Mouse (Mus musculus): Measurements from ENCODE around the gene Otog.
A peak's percentile ranks its signal among the peaks of the same experiment; 100 is the strongest.

Otog gene

GRCm38 (mm10) chr7:46283681-46284080 lies 42.9 kb downstream of the Otog start:
- DNase-seq (ENCODE audit: low spot score): peak; percentile 5

GRCm38 (mm10) chr7:46285161-46285839 lies 44.5 kb downstream of the Otog start:
- no peak for DNase-seq (ENCODE audit: low spot score)

- no peak for DNase-seq (ENCODE audit: low spot score)
Observed at GRCm38 (mm10) chr7:46286391-46286790, 45.6 kb downstream of the Otog start.

DNA sequence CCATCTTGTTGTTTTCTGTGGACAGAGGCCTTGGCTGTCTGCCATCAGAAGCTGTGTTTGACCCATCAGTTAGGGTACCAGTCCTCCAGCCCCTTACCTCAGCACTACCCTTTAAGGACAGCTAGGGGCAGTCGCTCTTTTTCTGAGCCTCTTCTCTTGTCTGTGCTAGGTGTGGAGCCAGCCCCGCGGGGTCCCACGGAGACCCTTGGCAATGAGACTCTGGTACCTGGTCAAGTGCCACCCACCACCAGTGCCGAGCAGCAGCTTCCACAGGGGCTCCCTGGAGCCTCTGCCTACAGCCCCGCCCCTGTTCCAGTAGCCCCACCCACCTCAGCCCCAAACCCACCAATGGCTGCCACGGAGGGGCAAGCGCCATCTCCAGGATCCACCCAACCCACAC lies 46.3 kb downstream of the Otog start:
- DNase-seq (ENCODE audit: low spot score): no peak

DNA sequence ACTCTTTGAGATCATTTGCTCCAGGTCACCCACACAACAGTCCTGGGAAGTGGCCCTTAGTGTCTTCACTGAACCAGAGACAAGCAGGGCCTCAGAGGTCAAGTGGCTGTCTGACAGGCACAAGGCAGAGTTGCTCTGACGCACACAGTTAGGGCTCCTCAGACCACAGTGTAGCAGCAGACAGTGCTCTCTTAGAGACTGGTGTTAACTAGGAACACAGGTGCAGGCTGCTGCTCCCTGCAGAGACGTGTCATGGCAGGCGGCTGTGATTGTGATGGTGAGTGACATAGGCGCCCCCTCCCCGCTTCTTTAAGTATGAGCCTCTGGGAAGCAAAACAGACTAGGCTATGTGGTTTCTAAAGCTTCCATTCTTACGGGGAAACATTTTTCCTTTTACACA lies 55.5 kb downstream of the Otog start:
- no peak for DNase-seq (ENCODE audit: low spot score)

- DNase-seq (ENCODE audit: low spot score): no peak
Observed at GRCm38 (mm10) chr7:46301031-46301632, 60.3 kb downstream of the Otog start.

DNA sequence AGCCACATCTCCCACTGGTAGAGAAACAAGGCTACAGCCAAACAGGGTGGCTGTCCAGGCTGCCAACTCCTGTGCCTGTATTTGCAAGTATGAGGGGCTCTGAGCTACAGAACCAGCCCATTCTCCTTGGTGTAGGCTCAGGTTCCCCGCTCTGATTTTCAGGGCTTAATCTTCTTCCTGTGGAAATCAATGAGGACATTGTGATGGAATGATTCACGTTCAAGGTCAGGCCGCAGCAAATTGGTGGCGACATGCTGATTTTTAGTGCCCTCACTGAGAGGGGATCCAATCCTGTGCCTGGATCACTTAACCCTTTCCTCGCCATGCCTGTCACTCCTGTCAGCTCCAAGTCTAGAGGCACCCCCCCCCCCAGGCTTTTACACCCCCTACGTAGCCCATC lies 72.7 kb downstream of the Otog start:
- no peak for DNase-seq (ENCODE audit: low spot score)

- DNase-seq (ENCODE audit: low spot score): no peak
Observed at GRCm38 (mm10) chr7:46314220-46315009, 73.6 kb downstream of the Otog start.

- DNase-seq (ENCODE audit: low spot score): no peak
Observed at GRCm38 (mm10) chr7:46315692-46316091, 74.9 kb downstream of the Otog start.

DNA sequence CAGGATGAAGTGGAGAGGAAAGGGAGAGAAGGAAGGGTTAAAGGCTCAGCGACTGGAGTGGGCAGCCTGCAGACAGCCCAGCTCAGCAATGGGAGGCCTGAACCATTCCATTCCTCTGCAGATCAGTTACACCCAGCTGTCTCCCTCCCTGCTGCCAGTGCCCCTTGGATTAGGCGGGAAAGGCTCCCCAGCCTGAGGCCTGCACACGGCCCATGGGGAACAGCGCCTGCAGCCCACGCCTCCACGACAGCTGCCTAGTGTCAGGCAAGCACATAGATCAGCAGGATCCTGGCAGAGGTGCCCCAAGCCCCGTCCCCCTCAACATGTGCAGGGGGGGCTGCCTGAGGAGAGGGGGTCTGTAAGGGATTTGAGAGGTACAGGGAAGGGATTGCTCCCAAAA lies 76.2 kb downstream of the Otog start:
- no peak for DNase-seq (ENCODE audit: low spot score)

- no peak for DNase-seq (ENCODE audit: low spot score)
Observed at GRCm38 (mm10) chr7:46321242-46321641, 80.5 kb downstream of the Otog start.

- no peak for DNase-seq (ENCODE audit: low spot score)
Observed at GRCm38 (mm10) chr7:46327896-46328295, 87.1 kb downstream of the Otog start.

- no peak for DNase-seq (ENCODE audit: low spot score)
Observed at GRCm38 (mm10) chr7:46337397-46337796, 96.6 kb downstream of the Otog start.

GRCm38 (mm10) chr7:46339818-46340217 lies 99.0 kb downstream of the Otog start:
- DNase-seq (ENCODE audit: low spot score): no peak

GRCm38 (mm10) chr7:46340295-46340694 lies 99.5 kb downstream of the Otog start:
- DNase-seq (ENCODE audit: low spot score): no peak

DNA sequence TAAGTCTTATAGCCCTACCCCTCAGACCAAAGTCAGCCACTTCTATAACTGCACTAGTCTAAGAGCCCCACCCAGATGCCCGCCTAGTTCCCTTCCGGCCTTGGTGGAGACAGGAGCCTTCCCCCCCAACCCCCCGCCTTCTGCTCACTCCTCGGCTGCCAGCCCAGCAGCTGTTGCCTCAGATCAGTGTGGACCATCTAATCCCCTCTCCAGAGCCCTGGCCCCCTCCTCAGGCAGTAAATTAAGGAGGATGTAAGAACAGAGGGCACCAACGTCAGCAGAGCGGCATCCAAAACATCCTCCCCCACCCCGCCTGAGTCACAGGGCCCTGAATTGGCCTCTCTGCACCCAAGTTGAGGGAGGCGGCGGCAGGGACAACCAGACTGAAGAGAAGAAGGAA lies 100.7 kb downstream of the Otog start:
- DNase-seq (ENCODE audit: low spot score): no peak

GRCm38 (mm10) chr7:46347692-46348091 lies 106.9 kb downstream of the Otog start:
- no peak for DNase-seq (ENCODE audit: low spot score)

GRCm38 (mm10) chr7:46348813-46349212 lies 108.0 kb downstream of the Otog start:
- DNase-seq (ENCODE audit: low spot score): no peak

DNA sequence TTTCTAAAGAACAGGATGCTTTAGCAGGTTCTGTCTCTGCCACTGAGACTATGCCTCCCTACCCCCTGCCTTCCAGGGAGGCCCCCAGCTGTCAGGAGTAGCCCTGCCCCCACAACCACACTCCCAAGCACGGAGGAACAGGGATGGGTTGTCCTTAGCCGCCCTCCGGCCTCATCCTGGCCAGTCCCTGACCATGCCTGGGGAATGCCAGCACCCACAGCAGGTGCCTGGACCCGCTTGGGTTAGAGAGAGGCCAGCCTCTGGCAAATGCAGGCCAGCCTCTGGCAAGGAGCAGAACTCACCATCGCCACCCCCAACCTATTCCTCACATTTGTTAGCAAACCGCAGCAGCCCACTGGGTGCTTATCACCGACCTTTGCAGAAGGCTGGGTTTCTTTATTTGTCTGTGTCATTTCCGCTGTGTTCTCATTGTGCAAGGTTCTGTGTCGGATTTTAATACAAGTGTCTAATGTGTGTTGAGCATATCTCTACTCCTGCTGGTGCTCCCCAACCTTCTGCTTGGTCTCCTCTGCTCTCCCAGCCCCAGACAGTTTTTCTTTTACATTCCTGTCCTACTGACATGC lies 109.4 kb downstream of the Otog start:
- no peak for DNase-seq (ENCODE audit: low spot score)

GRCm38 (mm10) chr7:46352748-46353147 lies 112.0 kb downstream of the Otog start:
- no peak for DNase-seq (ENCODE audit: low spot score)

- DNase-seq (ENCODE audit: low spot score): no peak
Observed at GRCm38 (mm10) chr7:46353216-46353615, 112.4 kb downstream of the Otog start.

DNA sequence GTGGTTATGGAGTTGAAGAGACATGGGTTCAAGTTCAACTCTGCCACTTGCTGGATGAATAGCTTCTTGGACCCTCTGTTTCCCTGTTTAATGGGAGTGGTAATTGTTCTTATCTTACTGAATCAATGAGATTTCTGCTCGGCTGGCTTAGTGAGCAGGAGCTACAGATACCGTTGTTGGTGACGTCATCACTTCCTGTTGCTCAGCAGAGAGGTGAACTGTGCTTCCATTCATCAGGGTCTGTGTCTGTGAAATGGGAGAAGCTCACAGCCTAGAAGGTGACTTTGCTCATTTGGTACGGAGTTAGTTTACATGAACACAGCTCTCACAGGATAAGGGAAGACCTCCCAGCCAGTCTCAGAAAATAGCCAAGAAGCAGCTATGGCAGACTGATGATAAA lies 113.1 kb downstream of the Otog start:
- no peak for DNase-seq (ENCODE audit: low spot score)

Data from lung, postnatal 25 days (tissue).